Mouse (Mus musculus) stomach, embryonic 14.5 days (tissue): ENCODE data around the gene Eps8l2. TPM values are rescaled to one million over a fixed set of nuclear protein-coding genes. Genes with fewer than 3 reads are reported as not detected.

Source experiments
- ATAC-seq: fragments of 200-750 bp; cut with Nextera tagmentation; 2 replicates; pipeline ENCODE4 v1.8.0; 2017; ENCODE audit warnings: low read depth, moderate TSS enrichment; ENCODE audit not compliant: insufficient number of reproducible peaks, insufficient read depth, low FRiP score
- H3K27ac ChIP-seq: fragments of 300-500 bp; sonication (generic); 2 replicates; pipeline ENCODE4 v1.5.1; 2014; ENCODE audit warnings: mild to moderate bottlenecking, low read length, moderate library complexity, mixed read lengths
- H3K27me3 ChIP-seq: fragments of 300-500 bp; sonication (generic); 2 replicates; pipeline ENCODE4 v1.6.1; 2014; ENCODE audit warnings: low read length, control low read depth, mixed read lengths; ENCODE audit not compliant: control insufficient read depth, insufficient read depth
- H3K36me3 ChIP-seq: fragments of 300-500 bp; sonication (generic); 2 replicates; pipeline ENCODE4 v1.6.1; 2014; ENCODE audit warnings: mild to moderate bottlenecking, control low read depth, low read length, moderate library complexity, mixed read lengths; ENCODE audit not compliant: control insufficient read depth, insufficient read depth
- H3K4me1 ChIP-seq: fragments of 300-500 bp; sonication (generic); 2 replicates; pipeline ENCODE4 v1.6.1; 2014; ENCODE audit warnings: low read length, control low read depth, mixed read lengths; ENCODE audit not compliant: control insufficient read depth, insufficient read depth
- H3K4me2 ChIP-seq: fragments of 300-500 bp; sonication (generic); replicated peaks from 2 replicates; pipeline ENCODE4 v1.6.1; 2014; ENCODE audit warnings: low read depth, low read length, control low read depth
- H3K4me3 ChIP-seq: fragments of 300-500 bp; sonication (generic); 2 replicates; pipeline ENCODE4 v1.5.1; 2014; ENCODE audit warnings: low read depth, low read length, control low read depth
- H3K9ac ChIP-seq: fragments of 300-500 bp; sonication (generic); replicated peaks from 2 replicates; pipeline ENCODE4 v1.6.1; 2014; ENCODE audit warnings: low read depth, mild to moderate bottlenecking, control low read depth, low read length, moderate library complexity, mixed read lengths
- H3K9me3 ChIP-seq: fragments of 300-500 bp; sonication (generic); 2 replicates; pipeline ENCODE4 v1.6.1; 2016; ENCODE audit warnings: low read depth, low read length, control low read depth; ENCODE audit not compliant: control insufficient read depth
- WGBS: fragments of 180-500 bp; shearing (Covaris S2); extraction: QIAGEN DNeasy Blood & Tissue Kit; methylation state at CpG from one replicate; pipeline ENCODE4 v1.1.7; 2014; 5-methylcytosine and 5-hydroxymethylcytosine counted together
- polyA plus RNA-seq: library from polyadenylated mRNA; unstranded; fragments of >200 nt; fragmentation: Nextera tagmentation; extraction: Ambion mirVana; gene quantifications from 2 replicates; pipeline ENCODE4 v1.2.1, GENCODE M21; 2014

Eps8l2 gene
- polyA plus RNA-seq, 1 experiment from 2014 or later = 28.1 TPM

DNA sequence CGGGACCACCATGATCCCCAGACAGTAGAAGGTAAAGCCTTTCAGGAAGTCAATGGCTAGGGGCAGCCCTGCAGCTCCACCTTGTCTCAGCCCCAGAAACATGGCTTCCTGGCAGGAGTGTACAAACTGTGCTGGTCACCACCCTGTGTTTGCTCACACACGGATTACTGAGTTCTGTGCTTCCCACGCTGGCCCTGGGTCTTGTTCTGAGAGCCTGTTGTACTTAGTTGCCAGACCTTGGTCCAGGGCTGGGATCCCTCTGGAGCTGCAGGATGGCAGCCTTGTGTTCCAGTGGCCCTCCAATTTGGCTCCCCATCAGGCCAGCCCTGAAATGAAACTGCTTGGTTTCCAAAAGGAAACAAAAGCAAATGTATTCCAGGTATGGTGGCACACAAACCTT lies 2.4 kb upstream of the Eps8l2 start:
- Histone ChIP-seq H3K4me2 (no peak overlapping the region), H3K27me3 (no peaks in the 10 kb centered on the region), H3K27ac (no peak overlapping the region), H3K4me1 (0 out of 2 replicates have a peak, but pooled peaks cover 4% of the 10 kb centered on the region), H3K4me3 (no peak overlapping the region), H3K36me3 (peaks cover 14% of the 10 kb centered on the region; the same call in 1 of the 2 replicates), H3K9me3 (no peaks in the 10 kb centered on the region), H3K9ac (no peak overlapping the region)
- ATAC-seq = no peak
- WGBS = 87% methylated on average over 3 of the region's 3 CpGs

DNA sequence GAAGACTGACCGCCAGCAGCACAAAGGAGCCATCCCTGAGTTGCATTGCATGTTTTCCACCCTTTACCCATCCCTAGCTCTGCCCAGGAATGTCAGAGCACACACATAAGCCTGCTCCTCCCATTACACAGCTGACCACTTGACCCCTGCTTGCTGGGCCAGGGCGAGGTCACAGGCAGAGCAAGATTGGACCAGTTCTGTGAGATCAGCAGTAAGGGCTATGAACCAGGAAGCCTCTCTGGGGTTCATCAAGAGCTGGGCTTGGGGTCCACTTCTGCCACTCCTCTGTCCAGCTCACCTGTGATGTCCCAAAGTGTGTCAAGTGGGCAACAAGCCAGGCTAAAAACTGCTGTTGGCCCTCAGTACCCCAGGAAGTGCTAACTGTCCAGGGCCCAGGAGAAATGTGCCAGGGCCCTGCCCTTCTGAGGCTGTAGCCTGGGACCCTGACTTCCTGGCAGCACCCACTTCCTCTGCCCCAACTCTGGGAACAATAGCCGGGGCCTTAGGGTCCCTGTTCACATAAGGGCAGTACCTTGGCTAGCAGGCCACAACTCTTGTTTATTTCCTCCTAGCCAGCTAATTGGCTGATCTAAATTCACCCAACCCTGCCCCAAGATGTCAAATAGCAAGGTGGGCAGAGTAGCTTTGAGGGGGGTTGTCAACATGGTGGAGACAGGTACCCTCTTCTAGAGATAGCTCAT lies 814 bp upstream of the Eps8l2 start:
- Histone ChIP-seq H3K4me2 (peak overlapping the region; percentile 44), H3K4me1 (0 out of 2 replicates have a peak, but pooled peaks cover 4% of the 10 kb centered on the region), H3K27ac (peak overlapping the region; percentile 30; the same call in 1 of the 2 replicates), H3K9me3 (no peaks in the 10 kb centered on the region), H3K9ac (0 out of 2 replicates have a peak overlapping the region, but pooled peaks have one; percentile 14), H3K36me3 (peaks cover 11% of the 10 kb centered on the region; the same call in 1 of the 2 replicates), H3K27me3 (no peaks in the 10 kb centered on the region), H3K4me3 (no peak overlapping the region)
- no peak for ATAC-seq
- 70% methylated on average over 3 of the region's 3 CpGs for WGBS

DNA sequence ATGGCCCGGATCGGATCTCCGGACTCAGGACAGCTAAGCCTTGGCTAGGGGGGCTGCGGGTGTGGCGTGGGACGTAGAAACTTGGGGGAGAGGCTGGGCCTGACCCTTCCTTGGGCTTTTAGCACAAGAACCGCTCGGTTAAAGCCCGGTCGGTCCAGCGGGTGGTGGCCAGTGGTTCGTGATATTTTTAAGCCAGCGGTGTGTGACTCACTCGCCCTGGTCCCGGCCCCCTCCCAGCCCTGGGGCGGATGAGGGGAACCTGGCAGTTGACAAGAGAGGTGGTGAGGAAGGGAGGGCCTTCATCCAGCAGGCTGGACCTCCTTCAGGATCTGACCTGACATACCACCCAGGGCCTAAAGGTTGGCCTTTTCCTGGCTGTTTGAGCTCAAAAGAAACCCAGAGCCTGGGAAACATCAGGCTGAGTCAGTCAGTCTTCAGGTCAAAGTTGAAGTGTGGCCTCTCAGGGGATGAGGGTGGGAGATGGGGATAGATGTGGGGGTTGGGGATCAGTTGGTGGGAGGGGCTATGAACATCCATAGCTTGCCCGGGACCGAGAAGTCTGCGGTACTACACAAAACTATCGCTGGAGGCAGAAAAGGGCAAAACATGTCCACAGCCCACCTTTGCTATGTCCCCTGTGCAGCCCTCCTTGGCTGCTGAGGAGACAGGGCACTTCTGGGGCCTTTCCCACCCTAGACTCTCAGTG lies 688 bp downstream of the Eps8l2 start:
- no peaks in the 10 kb centered on the region for H3K9me3 ChIP-seq
- peak overlapping the region; percentile 31 for H3K4me3 ChIP-seq
- WGBS = 37% methylated on average over 20 of the region's 20 CpGs
- peak overlapping the region; percentile 30; the same call in 1 of the 2 replicates for H3K9ac ChIP-seq
- 0 out of 2 replicates have a peak, but pooled peaks cover 4% of the 10 kb centered on the region for H3K4me1 ChIP-seq
- peak overlapping the region; percentile 44 for H3K4me2 ChIP-seq
- no peaks in the 10 kb centered on the region for H3K27me3 ChIP-seq
- no peak for ATAC-seq
- peak overlapping the region; percentile 77; the same call in 1 of the 2 replicates for H3K27ac ChIP-seq
- H3K36me3 ChIP-seq = peaks cover 2% of the 10 kb centered on the region; the same call in 1 of the 2 replicates

DNA sequence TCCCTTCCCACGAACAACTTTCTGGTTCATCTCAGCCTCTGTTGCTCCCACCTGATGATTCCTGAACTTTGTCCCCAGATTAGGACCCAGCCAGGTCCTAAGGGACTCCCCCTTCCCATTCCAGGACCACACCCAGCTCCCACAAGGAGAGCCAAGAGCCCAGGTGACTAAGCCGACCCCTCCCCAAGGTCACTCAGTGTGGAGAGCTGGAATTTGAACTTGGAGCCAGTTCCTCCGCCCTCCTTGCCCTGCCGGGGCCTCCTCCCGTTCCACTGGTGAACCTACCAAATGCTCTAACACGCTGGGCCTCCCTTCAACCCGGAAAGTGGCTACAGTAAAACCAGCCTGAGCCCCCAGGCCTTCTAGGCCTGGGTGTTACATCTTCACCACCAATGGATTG lies 1.3 kb downstream of the Eps8l2 start:
- 62% methylated on average over 7 of the region's 7 CpGs for WGBS
- Histone ChIP-seq H3K4me3 (0 out of 2 replicates have a peak overlapping the region, but pooled peaks have one; percentile 31), H3K4me2 (peak overlapping the region; percentile 44), H3K9ac (0 out of 2 replicates have a peak overlapping the region, but pooled peaks have one; percentile 10), H3K27ac (peak overlapping the region; percentile 77; the same call in 1 of the 2 replicates), H3K36me3 (0 out of 2 replicates have a peak, but pooled peaks cover 2% of the 10 kb centered on the region), H3K27me3 (no peaks in the 10 kb centered on the region), H3K9me3 (no peaks in the 10 kb centered on the region), H3K4me1 (0 out of 2 replicates have a peak, but pooled peaks cover 4% of the 10 kb centered on the region)
- no peak for ATAC-seq

DNA sequence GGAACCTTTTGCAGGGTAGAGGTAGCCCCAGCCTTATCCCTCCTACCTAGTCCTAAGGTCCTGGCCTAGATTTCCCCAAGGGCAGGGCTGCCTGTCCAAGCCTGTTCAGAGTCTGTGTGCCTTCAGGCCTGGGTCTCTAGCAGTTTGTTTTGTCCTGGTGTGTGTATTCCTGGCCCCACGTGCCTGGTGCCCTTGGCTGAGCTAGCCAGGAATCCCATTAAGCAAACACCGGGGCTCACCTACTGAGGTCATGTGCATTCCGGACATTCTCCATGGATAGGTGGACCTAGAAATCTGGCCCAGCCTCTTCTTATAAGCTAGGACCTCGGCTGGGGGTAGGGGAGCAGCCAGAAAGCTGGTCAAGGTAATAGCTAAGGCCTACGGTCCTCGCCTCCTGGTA lies 1.8 kb downstream of the Eps8l2 start:
- peak overlapping the region; percentile 44 for H3K4me2 ChIP-seq
- peak overlapping the region; percentile 77; the same call in 1 of the 2 replicates for H3K27ac ChIP-seq
- no peaks in the 10 kb centered on the region for H3K9me3 ChIP-seq
- H3K4me3 ChIP-seq = no peak overlapping the region
- H3K27me3 ChIP-seq = no peaks in the 10 kb centered on the region
- H3K36me3 ChIP-seq = 0 out of 2 replicates have a peak, but pooled peaks cover 2% of the 10 kb centered on the region
- peak; percentile 38; the same call in 1 of the 2 replicates for ATAC-seq
- 69% methylated on average over 6 of the region's 6 CpGs for whole genome bisulfite sequencing
- 0 out of 2 replicates have a peak overlapping the region, but pooled peaks have one; percentile 10 for H3K9ac ChIP-seq
- 0 out of 2 replicates have a peak, but pooled peaks cover 4% of the 10 kb centered on the region for H3K4me1 ChIP-seq

DNA sequence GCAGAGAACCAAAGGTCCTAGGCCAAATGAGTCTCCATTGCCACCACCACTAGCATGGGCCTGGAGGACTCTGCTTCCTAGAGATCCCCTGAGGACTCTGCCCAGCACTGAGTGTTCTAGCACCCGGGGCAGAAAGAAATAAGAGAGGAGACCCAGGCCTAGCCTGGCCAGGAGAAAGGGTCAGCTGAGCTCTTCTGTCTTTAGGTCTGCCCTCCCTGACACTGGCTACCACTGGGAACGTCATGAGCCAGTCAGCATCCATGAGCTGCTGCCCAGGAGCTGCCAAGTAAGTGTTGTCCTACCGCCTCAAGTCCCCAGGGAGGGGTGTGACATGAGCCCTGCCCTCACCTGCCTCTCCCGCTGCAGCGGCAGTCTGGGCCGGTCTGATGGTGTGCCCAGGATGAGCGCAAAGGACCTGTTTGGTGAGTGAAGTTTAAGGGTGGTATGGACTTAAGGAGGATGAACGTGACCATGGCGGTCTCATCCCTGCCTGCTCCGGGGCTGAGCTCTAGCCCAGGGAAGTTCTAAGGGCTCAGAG lies 3.1 kb downstream of the Eps8l2 start:
- H3K4me3 ChIP-seq = no peak overlapping the region
- no peak for ATAC-seq
- no peak overlapping the region for H3K27ac ChIP-seq
- H3K36me3 ChIP-seq = 0 out of 2 replicates have a peak, but pooled peaks cover 2% of the 10 kb centered on the region
- H3K9ac ChIP-seq = no peak overlapping the region
- H3K9me3 ChIP-seq = no peaks in the 10 kb centered on the region
- 0 out of 2 replicates have a peak, but pooled peaks cover 4% of the 10 kb centered on the region for H3K4me1 ChIP-seq
- WGBS = 69% methylated on average over 10 of the region's 10 CpGs
- H3K4me2 ChIP-seq = no peak overlapping the region
- H3K27me3 ChIP-seq = no peaks in the 10 kb centered on the region

DNA sequence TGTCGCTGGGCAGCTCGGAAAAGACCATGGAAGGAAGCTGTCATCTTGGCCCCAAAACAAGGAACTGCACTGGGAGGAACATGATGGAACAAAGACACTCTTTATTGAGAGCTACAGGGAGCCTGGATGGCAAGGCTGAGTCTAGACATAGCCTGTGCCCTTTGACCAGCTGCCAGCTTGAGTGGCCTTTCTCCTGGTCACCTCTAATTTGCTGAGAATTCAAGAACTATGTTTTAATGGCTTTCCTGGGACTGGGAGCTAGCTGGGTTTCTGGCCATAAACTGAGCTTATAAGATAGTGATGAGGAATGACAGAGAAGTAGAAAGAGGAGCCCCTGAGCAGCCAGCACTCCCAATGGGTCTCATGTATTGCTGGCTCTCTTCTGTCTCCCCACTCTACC lies 4.5 kb downstream of the Eps8l2 start:
- 0 out of 2 replicates have a peak, but pooled peaks cover 2% of the 10 kb centered on the region for H3K36me3 ChIP-seq
- no peak for ATAC-seq
- WGBS = 67% methylated on average over 2 of the region's 2 CpGs
- no peaks in the 10 kb centered on the region for H3K27me3 ChIP-seq
- no peak overlapping the region for H3K9ac ChIP-seq
- H3K4me1 ChIP-seq = 0 out of 2 replicates have a peak, but pooled peaks cover 4% of the 10 kb centered on the region
- no peaks in the 10 kb centered on the region for H3K9me3 ChIP-seq
- H3K4me3 ChIP-seq = no peak overlapping the region
- no peak overlapping the region for H3K4me2 ChIP-seq
- H3K27ac ChIP-seq = no peak overlapping the region

DNA sequence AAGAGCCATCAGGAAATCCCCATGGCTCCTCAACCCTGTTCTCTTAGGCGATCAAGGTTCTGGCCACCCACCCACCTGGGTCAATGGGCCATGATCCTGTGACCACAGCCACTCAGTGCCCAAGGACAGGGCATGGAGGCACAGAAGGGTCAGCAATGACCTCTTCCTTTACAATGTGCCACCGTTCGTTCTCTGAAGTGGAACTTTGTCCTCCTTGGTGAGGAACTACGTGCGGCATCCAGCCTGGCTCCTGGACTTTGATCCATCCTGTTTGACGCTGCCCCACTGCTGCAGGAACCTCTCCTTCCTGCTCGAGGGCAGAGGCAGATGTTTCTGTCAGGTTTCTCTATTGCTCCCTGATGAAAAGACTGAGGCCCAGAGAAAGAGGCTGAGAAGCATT lies 5.0 kb downstream of the Eps8l2 start:
- 0 out of 2 replicates have a peak, but pooled peaks cover 4% of the 10 kb centered on the region for H3K4me1 ChIP-seq
- no peaks in the 10 kb centered on the region for H3K27me3 ChIP-seq
- no peak for ATAC-seq
- no peaks in the 10 kb centered on the region for H3K9me3 ChIP-seq
- 0 out of 2 replicates have a peak, but pooled peaks cover 2% of the 10 kb centered on the region for H3K36me3 ChIP-seq
- H3K27ac ChIP-seq = no peak overlapping the region
- H3K4me3 ChIP-seq = no peak overlapping the region
- no peak overlapping the region for H3K4me2 ChIP-seq
- WGBS = 68% methylated on average over 7 of the region's 7 CpGs
- H3K9ac ChIP-seq = no peak overlapping the region
